Mouse (Mus musculus) layer of hippocampus, postnatal 10 days (tissue): Measurements from ENCODE around the gene Srp72. TPM values are rescaled to one million over a fixed set of nuclear protein-coding genes. Genes with fewer than 3 reads are reported as not detected.
"Not testable (repeated sequence)": the region's sequence is repeated elsewhere in the genome, so short reads cannot be mapped to it uniquely, and the experiment has no call there.

Experiments
- DNase-seq, 2 experiments: peaks; one replicate each; pipeline ENCODE4 v3.0.0; 2021; ENCODE audit warnings: low spot score in 2 of 2
- total RNA-seq, 2 experiments: library from RNA; stranded (reverse); gene quantifications; 2 replicates each; pipeline ENCODE4 v1.2.3; 2021

Gene Srp72
- total RNA-seq, 2 experiments from 2014 or later, result 117 to 124 TPM

DNA sequence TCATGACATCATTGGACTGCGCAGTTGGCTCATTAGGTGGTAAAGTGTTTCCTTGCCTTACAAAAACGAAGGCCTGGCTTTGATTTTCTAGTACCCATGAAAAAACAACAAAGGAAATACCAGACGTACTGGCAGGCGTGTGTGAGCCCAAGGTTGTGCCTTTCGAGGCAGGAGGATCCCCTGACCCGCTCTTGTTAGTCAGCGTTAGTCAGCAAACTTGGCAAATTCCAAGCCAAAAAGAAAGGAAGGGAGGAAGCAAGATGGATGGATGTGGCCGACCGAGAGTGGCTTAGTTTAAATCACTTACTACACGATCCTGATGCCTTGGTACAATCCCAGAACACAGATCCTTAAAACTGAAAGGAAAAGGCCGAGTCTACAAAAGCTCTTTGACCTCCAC, 11.9 kb upstream of the Srp72 start:
- no peak for DNase-seq

DNA sequence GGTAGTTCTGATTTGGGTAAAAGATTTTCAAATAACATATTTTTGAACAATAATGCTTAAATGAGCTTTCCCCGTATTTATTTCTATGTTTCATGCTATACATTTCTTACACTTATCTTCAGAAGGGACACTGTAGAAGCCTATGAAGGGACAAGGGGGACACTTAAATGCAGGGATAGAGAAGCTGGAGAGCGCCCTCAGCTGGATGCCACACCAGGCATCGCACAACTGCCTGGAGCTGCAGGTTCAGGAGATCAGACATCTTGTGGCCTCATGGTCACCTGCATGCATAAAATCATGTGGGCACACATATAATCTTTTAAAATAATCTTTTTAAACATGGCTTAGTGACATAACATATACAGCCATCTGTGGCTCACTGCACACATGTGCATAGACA, 9.8 kb upstream of the Srp72 start:
- no peak for DNase-seq

DNA sequence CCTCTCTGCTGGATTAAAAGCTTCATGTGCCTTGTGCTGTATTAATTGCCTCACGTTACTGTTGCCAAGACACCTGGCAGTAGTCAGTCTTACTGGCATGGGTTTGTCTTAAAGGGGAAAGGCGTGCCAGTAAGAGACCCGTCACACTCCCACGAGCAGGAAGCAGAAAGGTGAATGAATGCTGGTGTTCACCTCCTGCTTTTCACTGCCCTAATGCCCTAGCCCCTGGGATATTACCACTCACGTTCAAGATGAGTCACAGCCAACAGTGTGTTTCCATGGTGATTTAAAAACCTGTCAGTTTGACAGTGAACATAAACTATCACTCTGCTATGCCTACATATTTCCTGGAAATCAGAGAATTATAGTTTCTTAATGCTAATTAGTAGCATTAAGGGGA, 5.2 kb upstream of the Srp72 start:
- DNase-seq, result peak in 1 of 2 experiments; percentile 26

DNA sequence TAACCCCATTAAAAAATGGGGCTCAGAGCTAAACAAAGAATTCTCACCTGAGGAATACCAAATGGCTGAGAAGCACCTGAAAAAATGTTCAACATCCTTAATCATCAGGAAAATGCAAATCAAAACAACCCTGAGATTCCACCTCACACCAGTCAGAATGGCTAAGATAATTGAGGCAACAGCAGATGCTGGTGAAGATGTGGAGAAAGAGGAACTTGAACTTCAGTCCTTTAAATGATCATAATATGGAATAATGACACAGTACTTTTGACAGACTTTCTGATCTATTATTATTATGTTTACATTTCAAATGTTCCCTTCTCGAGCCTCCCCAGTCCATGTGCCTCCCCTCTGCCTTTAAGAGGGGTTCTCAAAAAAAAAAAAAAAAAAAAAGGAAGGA, 3.4 kb upstream of the Srp72 start:
- DNase-seq, result not testable (repeated sequence)

DNA sequence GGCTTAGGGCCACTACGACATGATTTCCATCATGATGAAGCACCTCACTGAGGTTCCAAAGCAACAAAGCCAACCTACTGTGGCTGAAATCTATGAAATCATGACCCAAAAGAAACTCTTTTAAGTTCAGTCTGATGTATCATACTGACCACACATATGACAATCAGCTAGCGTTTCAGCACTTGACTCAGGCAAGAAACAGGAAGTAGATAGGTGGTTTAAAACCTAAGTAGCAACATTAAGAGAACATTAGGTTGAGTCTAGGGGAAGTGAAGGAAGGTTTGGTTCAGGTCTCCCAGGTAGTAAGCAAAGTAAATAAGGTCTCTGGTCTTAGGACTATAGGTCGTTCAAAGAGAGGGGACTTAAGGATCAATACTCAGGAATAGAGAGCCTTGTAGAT, 995 bp upstream of the Srp72 start:
- DNase-seq, result no peak

DNA sequence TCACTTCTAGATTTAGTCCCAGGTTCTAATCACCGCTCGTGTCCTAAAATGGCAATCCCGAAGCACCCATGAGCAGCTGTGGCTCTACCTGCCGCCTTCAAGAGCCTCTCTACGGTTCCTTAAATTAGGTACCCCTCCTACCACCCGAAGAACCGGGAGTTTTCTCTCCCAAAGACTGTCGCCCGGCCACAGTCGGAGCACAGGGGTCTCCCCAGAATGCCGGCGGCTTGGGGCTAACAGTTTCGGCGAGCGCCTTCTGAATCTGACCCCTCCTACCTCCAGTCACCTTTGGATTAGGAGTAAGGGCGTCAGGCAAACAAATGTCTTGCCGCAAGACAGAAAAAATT, 303 bp upstream of the Srp72 start:
- DNase-seq, result no peak

DNA sequence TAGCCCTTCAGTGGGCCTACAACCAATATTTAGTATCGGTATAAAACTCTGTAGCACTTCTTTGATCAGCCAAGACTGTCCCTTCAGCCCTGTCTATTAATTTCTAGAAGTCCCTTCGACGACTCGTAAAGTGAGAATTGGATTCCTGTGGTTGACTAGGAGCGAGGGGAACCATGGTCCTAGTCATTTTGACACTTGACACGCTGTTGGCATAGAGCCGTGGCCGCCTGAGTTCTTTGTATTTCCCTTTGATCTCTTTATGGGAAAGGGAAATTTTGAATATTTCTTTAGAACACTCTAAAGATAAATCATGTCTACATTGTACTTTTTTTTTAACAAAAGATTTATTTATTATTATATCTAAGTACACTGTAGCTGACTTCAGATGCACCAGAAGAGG, 1.3 kb downstream of the Srp72 start:
- DNase-seq, result no peak

DNA sequence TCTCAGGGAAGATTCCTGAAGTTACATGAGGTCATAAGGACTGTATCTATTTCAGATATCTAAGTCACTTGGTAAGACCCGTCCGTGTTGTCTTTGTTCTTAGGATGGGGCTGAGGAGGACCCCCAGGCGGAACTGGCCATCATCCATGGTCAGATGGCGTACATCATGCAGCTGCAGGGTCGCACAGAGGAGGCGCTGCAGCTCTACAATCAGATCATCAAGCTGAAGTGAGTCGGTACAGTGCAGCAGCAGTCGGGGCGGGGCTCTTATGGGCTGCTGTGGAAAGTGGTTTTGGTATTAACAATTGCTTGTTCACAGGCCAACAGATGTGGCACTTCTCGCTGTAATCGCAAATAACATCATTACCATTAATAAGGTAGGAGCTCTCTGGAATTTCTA, 9.5 kb downstream of the Srp72 start:
- DNase-seq, result no peak

DNA sequence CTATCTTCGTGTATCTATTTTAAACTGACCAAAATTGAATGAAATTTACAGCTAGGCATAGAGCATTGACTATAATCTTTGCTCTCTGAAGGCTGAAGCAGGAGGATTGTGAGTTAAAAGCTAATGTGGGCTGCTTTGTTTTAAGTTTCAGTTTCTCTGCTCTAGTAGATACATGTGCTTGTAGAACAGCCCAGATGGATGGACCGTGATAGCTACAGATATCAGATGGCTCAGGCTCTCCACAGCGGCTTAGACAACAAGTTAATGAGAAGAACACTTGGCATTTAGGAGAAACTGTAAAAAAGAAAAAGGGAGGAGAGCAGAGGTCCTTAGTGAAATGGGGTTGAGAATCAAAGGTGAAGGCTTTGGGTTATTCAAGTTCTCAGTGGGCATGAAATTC, 16.3 kb downstream of the Srp72 start:
- DNase-seq, result no peak

DNA sequence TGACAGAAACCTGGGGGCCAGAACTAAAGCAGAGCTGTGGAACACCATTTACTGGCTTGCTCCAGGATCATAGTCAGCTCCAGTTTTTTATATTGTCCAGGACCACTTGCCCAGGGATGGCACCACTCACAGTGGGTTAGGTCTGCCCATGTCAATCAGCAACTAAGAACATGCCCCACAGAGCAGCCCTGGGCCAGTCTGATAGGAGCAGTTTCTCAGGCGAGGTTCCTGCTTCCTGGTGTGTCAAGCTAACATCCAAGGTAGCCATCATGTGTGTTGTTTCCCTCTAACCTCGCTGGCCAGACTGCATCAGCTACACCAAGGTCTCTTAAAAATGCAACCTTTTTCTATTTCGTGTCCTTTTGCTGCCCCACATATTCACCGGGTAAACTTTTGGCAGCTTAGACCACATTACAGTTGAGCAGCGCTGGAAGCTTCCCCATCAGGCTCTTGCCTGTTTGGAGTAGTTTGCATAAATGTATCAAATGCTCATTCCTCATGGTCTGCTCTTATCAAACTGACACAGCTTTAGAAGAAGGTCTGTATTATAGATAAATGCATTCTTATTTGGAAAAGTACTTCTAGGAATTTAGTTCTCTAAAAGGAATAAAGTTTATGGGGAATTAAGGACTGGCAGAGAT, 18.8 kb downstream of the Srp72 start:
- no peak for DNase-seq

DNA sequence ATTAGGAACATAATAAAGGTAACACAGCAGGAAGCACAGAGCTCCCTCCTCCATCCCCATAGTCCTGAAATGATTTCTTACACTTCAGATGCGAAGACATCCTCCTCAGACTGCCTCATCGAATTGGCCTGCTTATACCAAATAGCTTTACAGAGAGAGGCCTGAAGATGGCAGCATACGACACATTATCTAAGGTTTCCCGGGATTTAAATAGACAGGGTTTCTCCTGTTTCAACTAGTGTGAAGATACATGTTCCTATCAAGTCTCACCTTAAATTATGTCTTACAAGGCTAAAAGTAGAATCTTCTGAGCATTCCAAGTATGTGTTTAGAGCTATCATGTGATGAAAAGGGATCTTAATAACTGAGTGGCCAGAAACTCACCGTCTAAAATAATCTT, 23.9 kb downstream of the Srp72 start:
- peak; percentile 18 to 40 for DNase-seq

DNA sequence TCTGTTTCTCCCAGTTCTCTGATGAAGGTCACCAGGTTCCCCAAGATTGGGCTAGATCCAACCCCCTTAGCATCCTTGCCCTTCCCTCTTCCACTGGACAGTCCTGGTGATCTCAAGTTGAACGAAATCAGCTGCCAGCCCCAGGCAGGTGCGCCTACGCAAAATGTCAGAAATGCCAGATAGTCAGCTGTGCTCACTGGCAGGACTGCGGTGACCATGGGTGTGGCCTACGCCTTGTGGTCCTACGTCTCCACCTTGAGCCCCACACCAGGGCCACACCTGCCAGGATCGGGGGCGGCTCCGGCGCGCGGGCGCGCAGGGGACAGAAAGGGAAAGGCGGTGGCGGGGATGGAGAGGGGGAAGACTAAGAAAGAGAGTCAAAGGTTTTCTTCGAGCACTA, 26.7 kb downstream of the Srp72 start:
- no peak for DNase-seq

DNA sequence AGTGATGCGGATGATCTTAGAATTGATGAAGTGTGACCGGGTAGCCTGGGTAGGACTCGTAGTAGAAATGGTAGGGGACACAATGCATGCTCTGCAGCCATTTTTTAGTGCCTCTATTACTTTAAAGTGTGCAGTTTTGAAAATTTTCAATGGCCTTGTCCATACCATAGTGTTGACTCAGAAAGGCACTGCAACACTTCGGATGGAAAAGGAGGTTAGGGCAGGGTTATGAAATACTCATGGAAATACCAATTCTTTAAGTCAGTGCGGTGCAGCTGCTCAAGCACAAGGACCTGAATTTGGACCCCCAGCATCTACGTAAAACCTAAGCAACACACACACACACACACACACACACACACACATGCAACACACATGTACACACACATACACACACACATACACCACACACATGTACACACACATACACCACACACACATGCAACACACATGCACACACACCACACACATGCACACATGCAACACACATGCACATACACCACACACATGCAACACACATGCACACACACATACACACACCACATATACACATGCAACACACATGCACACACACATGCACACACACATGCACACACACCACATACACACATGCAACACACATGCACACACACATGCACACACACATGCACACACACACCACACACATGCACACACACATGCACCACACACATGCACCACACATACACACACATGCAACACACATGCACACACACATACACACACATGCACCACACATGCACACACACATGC, 29.8 kb downstream of the Srp72 start, which contains the start of gene Arl9:
TSS of gene Arl9 (plus strand) at position 5 of the 771 bp plus-strand sequence.
- no peak for DNase-seq

DNA sequence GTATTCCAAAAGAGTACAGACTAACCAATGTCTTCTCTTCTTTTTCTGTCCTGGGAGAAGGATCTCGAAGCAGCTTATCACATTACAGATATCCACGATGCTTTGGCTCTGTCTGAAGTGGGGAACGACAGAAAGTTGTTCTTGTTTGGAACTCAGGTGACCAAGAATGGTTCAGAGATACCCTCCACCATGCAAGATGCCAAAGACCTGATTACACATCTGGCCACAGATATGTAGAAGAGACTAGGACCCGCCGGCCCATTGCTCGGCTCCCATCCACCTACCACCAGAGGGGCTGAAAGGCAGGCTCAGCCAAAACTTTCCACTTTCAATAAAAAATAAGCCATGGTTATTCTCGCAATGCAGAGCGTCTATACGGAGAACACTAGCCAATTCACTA, 35.9 kb downstream of the Srp72 start:
- no peak for DNase-seq

DNA sequence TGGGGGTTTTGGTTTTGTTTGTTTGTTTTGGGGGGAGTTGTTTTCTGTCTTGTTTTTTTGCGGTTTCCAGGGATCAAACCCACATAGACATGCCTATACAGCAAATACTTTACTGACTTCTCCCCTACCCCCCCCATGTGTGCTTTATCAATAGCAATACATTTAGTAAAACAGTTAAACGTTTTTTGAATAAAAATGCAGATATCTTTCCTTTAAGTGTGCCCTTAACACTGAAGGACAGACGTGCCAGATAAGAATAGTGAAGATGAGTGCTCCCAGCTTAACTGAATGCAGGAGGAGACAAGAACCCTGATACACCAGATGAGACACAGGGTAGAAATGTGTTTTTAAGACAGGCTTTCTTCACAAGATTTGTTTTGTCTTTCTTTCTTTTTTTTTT, 36.6 kb downstream of the Srp72 start:
- no peak for DNase-seq

DNA sequence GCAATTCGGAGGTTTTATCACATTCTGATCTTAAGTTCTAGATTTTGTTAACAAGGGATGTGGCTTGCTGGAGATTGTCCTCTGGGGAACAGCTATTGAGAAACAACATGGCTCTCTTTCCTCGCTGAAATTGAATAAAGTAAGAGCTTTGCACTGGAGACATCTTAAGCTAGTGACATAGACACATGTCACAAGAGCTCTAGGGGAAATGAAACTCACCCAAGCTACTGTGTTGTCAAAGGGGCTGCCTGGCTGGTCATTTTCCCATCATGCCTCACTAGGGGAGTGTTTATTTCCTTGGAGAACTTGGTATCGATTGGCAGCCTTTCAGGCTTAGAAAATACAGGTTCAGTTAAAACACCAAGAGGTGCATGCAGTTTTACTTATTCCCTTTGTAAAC, 38.7 kb downstream of the Srp72 start:
- no peak for DNase-seq

DNA sequence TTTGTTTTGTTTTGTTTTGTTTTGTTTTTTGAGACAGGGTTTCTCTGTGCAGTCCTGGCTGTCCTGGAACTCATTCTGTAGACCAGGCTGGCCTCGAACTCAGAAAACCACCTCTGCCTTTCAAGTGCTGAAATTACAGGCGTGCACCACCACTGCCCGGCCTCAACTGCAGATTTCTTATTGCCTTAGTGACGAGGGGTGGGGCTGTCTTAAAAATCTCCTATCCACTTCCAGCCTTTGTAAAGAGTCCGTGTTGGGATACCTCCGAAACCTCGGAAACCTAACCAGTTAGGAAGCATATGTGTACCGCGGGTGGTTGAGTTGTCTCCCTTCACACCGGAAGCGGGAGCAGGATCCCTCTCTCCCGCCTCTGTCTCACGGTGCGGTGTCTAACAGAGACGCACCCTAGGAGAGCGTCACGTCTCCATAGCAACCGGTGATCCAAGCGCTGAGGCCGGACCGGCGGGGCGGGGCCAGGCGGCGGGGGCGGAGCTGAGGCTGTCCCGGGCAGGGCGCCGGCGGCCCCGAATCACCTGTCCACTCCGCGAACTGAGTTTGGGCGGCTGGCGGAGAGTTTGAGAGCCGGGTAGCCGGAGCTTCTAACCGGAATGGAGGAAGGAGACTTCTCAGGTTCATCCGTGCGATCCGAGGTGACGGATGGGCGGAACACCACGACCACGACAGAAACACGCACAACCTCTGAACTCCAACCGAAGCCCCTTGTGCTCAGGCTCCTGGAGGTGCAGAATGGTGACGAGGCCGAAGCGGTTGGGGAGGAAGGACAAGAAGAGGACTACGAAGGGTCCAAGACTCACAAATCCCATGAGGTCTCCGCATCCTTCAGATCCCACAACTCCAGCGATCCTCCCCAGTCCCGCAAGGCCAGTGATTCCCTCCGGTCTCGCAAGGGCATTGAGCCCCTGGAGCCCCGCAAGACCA, 41.3 kb downstream of the Srp72 start, which contains the start of gene Thegl:
TSS of gene Thegl (plus strand) at position 480 of the 939 bp plus-strand sequence.
- peak; percentile 69 to 75 for DNase-seq

DNA sequence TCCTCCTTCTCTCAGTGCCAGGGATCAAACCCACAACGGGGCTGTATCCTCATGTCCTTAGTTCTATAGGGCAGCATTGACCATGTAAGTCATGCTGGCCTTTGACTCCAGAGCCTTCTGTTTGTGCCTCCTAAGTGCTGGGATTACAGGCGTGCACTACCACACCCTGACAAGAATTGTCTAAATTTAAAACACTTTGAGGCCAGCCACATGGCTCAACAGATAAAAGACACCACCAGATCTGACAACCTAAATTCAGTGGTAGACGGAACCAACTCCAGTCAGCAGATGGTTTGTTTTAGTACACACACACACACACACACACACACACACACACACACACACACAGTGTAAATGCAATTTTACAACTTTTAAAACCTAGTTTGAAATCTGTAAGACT, 53.6 kb downstream of the Srp72 start:
- DNase-seq, result no peak

DNA sequence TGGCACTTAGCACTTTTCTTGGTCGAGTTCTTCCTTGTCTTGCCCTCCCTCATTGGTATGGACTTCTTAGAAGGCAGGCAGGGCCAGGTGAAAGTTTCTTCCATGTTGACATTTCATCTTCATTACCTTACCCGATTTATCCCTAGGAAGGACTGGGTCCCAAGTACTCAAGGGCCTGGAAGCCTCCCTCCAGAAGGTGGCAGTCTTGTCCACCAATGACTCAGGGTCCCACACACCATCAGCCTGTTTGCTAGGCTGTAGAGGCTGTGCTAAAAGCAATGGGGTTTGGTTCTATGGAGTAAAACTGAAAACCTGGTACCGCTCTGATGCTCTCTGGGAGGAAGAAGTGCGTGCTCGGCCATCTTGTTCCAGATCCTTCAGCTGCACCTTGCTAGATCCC, 55.3 kb downstream of the Srp72 start:
- peak; percentile 37 to 44 for DNase-seq

DNA sequence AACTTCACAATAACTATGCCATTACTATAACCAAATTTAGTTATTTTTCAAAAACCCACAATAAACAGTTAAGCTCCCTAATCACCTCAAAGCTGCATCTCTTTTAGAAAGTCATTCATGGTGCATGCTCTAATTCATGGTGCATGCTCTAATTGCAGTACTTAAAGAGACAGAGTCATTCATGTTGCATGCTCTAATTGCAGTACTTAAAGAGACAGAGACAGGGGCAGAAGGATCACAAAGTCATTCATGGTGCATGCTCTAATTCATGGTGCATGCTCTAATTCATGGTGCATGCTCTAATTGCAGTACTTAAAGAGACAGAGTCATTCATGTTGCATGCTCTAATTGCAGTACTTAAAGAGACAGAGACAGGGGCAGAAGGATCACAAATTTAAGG, 60.6 kb downstream of the Srp72 start:
- DNase-seq, result not testable (repeated sequence)

DNA sequence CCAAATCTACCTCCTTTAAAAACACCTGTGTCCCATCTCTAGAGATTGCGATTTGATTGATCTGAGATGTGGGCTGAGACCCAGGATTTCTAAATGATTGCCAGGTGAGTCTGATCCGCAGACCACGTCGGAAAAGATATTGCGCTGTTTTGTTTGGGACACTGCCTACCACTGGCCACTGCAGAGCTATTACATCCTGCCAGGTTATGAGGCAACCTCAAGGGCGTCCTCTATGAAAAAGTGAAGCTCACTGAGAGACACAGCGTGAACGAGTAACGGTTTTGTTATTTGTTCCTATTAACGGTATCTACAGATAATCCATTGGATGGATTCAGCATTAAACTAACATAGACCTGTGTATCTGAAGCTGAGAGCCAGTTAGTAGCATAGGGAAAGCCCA, 64.0 kb downstream of the Srp72 start:
- no peak for DNase-seq

DNA sequence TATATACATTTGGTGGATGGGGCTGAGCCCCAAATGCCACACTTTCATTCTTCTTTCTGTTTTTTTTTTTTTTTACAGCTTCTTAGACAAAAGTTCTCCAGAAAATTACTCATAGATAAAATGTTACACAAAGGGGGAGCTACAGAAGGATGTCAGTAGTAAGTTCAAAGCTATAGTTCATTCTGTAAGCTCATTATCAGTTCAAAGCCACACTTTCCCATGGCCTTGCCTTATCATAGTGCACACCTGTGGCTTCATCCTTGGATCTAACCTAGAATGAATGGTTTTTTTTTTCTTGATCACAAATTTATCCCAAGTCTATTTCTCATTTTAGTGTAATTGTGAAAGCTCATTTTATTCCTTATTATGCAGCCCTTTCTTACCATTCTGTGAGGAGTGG, 64.9 kb downstream of the Srp72 start:
- DNase-seq, result no peak
